7 mouse cellular contexts compared by ENCODE assay signal in the genomic region with DNA sequence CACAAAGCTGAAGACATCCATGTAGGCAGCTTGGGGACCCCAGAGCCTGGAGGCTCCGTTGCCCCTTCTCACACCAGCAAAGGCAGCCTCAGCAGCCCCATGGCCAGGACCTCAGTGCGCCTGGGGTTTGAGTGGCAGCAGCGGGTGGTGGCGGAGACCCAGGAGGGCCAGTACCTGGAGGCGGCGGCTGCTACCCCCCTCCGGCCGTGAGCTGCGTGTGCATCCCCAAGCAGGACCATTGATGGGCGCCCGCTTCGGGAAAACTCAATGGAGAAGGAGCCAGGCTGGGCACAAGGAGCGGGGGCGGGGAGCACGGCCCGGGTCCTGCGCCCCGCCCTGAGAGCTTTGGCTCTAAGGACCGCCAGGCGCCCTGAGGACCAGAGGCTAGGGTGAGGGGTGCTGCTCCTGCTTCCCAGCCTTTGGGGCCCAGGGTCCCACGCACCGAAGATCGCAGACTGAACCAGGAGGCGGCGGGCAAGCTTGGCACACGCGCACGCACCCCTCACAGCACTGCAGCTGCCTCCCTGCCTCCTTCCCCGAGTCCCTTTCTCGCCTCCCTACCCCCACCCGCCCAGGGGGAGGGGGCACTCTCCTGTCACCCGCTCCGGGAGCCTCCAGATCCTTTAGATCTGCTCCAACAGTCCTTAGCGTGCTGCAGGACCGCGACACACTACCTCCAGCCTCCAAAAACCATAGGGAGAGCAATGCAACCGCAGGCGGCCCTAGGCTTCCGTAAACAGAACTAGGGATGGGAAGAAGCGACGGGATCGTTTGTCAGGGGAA.
DNase-seq lines count a peak whose midpoint lies in the region; ATAC-seq lines count a peak whose summit lies in the region.

No protein-coding gene starts in this region.

- no peaks in the 10 kb centered on the region for H3K9me3 ChIP-seq in lung, embryonic 15.5 days
- no peaks in the 10 kb centered on the region for H3K9me3 ChIP-seq in forebrain, embryonic 14.5 days (replicated peaks; ENCODE audit: control insufficient read depth, low read length)
- no peaks in the 10 kb centered on the region for H3K9me3 ChIP-seq in neural tube, embryonic 11.5 days (ENCODE audit: control insufficient read depth, low read length)

- DNase-seq in lung, postnatal 4 days: no peak
- DNase-seq in cerebellum, adult 11-12 months: peak; percentile 15
- peak; percentile 47 for DNase-seq in forebrain, embryonic 14.5 days (ENCODE audit: low spot score)
- DNase-seq in layer of hippocampus, postnatal 10 days (ENCODE audit: low spot score in 2 of 2): peak; percentile 15 to 41
- DNase-seq in neural tube, embryonic 11.5 days (ENCODE audit: low spot score): peak; percentile 41
- DNase-seq in spleen, adult 12 weeks (ENCODE audit: low spot score): no peak

- peak; percentile 46; the same call in 1 of the 2 replicates for ATAC-seq in lung, embryonic 15.5 days (ENCODE audit: borderline replicate concordance, extremely low read depth, low FRiP score, low TSS enrichment)
- ATAC-seq in forebrain, embryonic 14.5 days: peak; percentile 94
- ATAC-seq in neural tube, embryonic 11.5 days (ENCODE audit: insufficient read depth, low FRiP score, low TSS enrichment): peak; percentile 80

- H3K27ac ChIP-seq in lung, embryonic 15.5 days: no peak overlapping the region
- H3K27ac ChIP-seq in forebrain, embryonic 14.5 days (ENCODE audit: low read depth, low read length): no peak overlapping the region
- H3K27ac ChIP-seq in neural tube, embryonic 11.5 days (ENCODE audit: low read depth, low read length): no peak overlapping the region

- peaks cover 50% of the 10 kb centered on the region for H3K27me3 ChIP-seq in lung, embryonic 15.5 days
- H3K27me3 ChIP-seq in forebrain, embryonic 14.5 days (replicated peaks; ENCODE audit: control insufficient read depth, insufficient read depth, low read length): peaks cover 12% of the 10 kb centered on the region; the same call in 1 of the 2 replicates
- H3K27me3 ChIP-seq in neural tube, embryonic 11.5 days (ENCODE audit: control insufficient read depth, insufficient read depth, low read length): peaks cover 20% of the 10 kb centered on the region

- no peaks in the 10 kb centered on the region for H3K36me3 ChIP-seq in lung, embryonic 15.5 days
- H3K36me3 ChIP-seq in forebrain, embryonic 14.5 days (ENCODE audit: control insufficient read depth, insufficient read depth, low read length): no peaks in the 10 kb centered on the region
- no peaks in the 10 kb centered on the region for H3K36me3 ChIP-seq in neural tube, embryonic 11.5 days (ENCODE audit: control insufficient read depth, insufficient read depth, low read length)

- no peaks in the 10 kb centered on the region for H3K4me1 ChIP-seq in lung, embryonic 15.5 days
- no peaks in the 10 kb centered on the region for H3K4me1 ChIP-seq in forebrain, embryonic 14.5 days (ENCODE audit: control insufficient read depth, insufficient read depth, low read length)
- H3K4me1 ChIP-seq in neural tube, embryonic 11.5 days (ENCODE audit: control insufficient read depth, insufficient read depth, low read length): no peaks in the 10 kb centered on the region

- H3K9ac ChIP-seq in lung, embryonic 15.5 days: no peak overlapping the region
- peak overlapping the region; percentile 55 for H3K9ac ChIP-seq in forebrain, embryonic 14.5 days (ENCODE audit: low read length)
- H3K9ac ChIP-seq in neural tube, embryonic 11.5 days (ENCODE audit: low read length): peak overlapping the region; percentile 33; the same call in 1 of the 2 replicates

- 12% methylated on average over 34 of the region's 42 CpGs for WGBS in lung, embryonic 15.5 days
- WGBS in forebrain, embryonic 14.5 days: 31% methylated on average over 38 of the region's 42 CpGs
- 9% methylated on average over 38 of the region's 42 CpGs for WGBS in neural tube, embryonic 11.5 days

- H3K4me2 ChIP-seq in lung, embryonic 15.5 days: peak overlapping the region; percentile 63
- peak overlapping the region; percentile 63 for H3K4me2 ChIP-seq in forebrain, embryonic 14.5 days (ENCODE audit: low read length)
- H3K4me2 ChIP-seq in neural tube, embryonic 11.5 days (ENCODE audit: low read depth): peak overlapping the region; percentile 72

- H3K4me3 ChIP-seq in lung, embryonic 15.5 days: peak overlapping the region; percentile 34
- peak overlapping the region; percentile 39 for H3K4me3 ChIP-seq in forebrain, embryonic 14.5 days (ENCODE audit: low read depth, low read length)
- H3K4me3 ChIP-seq in neural tube, embryonic 11.5 days (ENCODE audit: low read depth, low read length): peak overlapping the region; percentile 38

Comparison
In these comparisons a context has a peak if more than half of its experiments do, and no peak if none do; other contexts are left out.
1. DNase-seq: peak in cerebellum, adult 11-12 months (single experiment), forebrain, embryonic 14.5 days (single experiment), layer of hippocampus, postnatal 10 days (2 of 2) and neural tube, embryonic 11.5 days (single experiment); none in lung, postnatal 4 days (0 of 2) and spleen, adult 12 weeks (single experiment).
2. Peak in every context shown above with its lines, with median percentiles within 50 percentile points of each other: ATAC-seq, H3K4me2 ChIP-seq and H3K4me3 ChIP-seq.